Mouse (Mus musculus): Measurements from ENCODE around the gene Plagl2. TPM values are rescaled to one million over a fixed set of nuclear protein-coding genes. Genes with fewer than 3 reads are reported as not detected.

Gene Plagl2
- total RNA-seq, 2 experiments from 2014 or later = 4.6 to 5.4 TPM

DNA sequence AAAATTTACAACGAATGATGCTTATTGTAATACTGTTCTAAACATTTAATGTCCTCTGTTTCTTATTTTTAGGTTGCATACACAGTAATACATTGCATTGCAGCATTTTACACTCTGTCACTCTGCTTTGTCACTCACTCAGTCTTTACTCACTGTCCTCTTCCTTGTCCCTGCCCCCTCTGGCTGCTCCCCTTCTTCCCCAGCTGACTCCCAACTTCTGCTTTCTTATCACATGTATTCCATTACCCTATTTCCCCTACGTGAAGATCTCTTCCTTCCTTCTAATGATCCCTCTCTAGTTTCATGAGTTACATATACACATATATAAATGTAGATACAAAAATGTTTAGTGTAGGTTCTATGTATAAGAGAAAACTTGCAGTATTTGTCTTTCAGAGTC is 42.1 kb downstream of the Plagl2 start:
- DNase-seq (ENCODE audit: extremely low spot score in 1 of 2, low spot score in 1 of 2) = no peak

DNA sequence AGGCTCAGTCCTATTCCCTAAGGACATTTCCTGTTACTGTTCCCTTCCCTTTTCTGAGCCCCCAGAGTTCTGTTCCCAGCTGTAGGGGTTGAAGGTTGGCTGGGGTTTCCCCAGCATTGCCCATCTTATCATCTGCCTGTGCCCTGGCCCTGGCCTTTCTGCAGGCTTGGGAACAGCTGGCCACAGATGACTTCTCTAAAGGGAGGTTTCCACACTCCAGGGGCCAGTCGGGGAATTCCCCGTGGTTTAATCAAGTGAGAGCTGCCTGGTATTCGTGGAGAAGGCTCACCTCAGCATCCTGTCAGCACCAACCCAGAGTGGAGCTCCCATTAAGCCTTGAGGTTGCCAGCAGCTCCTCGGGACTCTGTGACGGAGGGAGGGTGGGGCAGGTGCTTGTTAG is 42.7 kb downstream of the Plagl2 start:
- DNase-seq (ENCODE audit: extremely low spot score in 1 of 2, low spot score in 1 of 2) = no peak

DNA sequence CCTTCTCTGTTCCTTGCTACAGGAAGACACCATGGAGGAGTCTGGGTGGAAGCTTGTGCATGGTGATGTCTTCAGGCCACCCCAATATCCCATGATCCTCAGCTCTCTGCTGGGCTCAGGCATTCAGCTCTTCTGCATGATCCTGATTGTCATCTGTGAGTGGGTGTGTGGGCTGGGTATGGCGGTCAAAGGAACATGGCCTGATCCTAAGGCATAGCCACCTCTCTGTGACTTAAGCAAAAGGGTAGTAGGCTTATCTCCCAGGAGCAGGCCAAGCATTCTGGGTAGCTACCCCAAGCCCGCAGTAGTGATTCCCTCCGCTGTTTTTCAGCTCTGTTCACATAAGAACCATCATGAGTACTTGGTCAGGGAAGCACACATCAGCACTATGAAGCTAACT is 47.0 kb downstream of the Plagl2 start:
- no peak for DNase-seq (ENCODE audit: extremely low spot score in 1 of 2, low spot score in 1 of 2)

DNA sequence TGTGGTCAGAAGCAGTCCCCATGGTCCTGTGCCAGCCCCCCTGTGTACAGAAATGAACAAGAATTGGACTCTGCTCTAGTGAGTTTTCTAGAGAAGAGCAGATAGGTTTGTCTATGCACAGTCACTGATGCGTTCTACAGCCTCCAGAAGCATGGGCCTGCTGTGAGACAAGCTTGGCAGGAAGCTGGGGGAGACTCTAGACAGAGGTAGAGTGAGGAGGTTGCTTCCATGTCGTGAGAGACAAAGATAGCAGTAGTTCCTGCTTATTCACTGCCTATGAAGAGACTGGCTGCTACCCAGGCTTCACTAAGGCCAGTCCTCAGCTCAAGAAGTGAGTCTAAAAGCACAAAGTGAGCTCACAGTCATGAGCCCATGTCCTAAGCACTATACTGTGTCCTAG is 50.0 kb downstream of the Plagl2 start:
- DNase-seq (ENCODE audit: extremely low spot score in 1 of 2, low spot score in 1 of 2) = no peak

DNA sequence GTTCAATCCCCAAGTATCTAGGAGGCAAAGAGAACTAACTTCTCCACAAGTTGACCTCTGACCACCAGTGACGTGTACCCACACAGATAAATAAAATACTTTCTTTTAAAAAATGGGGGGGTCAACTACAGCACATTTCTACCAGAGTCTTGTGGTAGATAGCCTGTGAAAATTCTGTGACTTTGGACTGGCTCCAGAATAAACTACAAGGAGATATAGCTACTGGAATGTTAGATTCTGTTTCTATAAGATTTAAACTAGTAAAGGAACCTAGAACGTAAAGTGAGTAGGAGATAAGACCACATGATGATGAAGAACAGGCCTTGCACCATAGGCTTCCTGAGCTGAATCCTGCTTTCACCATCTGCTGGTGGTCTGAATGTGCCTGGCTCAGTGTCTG is 53.4 kb downstream of the Plagl2 start:
- no peak for DNase-seq (ENCODE audit: extremely low spot score in 1 of 2, low spot score in 1 of 2)

DNA sequence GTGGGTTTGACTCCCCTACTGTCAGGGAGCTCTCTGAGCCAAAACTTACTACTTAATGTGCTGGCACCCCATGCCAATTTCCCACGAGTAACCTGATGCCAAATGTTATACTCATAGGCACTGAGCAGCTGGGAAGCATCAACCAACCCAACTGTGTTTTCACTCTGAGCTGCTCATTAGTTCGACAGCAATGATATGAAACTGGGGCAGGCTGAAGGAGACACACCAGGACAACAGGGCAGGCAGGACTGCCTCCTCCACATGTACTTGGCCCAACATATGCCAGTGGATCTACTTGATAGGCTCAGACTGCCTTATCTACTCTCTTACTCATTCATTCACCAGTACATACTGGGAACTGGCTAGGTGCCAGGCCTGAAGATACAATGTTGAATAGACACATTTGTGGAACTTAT is 55.0 kb downstream of the Plagl2 start:
- peak; percentile 40 to 65 for DNase-seq (ENCODE audit: extremely low spot score in 1 of 2, low spot score in 1 of 2)

DNA sequence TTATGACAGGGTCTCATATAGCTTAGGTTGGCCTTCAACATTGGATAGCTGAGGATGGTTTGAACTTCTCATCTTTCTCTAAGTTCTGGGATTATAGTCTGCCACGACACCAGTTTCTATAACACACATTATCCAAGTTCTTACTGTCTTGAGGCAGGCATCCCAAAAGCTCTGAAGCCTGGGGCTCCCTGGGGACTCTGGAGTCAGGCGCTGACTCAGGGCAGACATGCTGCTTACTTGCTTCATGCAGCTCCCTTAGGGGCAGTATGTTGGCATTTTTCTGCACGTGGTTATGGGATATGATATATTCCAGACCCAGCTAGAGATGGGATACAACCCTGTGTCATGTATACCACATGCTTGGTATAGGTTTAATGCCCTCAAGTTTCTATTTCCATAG is 61.3 kb downstream of the Plagl2 start:
- DNase-seq (ENCODE audit: extremely low spot score in 1 of 2, low spot score in 1 of 2) = no peak

DNA sequence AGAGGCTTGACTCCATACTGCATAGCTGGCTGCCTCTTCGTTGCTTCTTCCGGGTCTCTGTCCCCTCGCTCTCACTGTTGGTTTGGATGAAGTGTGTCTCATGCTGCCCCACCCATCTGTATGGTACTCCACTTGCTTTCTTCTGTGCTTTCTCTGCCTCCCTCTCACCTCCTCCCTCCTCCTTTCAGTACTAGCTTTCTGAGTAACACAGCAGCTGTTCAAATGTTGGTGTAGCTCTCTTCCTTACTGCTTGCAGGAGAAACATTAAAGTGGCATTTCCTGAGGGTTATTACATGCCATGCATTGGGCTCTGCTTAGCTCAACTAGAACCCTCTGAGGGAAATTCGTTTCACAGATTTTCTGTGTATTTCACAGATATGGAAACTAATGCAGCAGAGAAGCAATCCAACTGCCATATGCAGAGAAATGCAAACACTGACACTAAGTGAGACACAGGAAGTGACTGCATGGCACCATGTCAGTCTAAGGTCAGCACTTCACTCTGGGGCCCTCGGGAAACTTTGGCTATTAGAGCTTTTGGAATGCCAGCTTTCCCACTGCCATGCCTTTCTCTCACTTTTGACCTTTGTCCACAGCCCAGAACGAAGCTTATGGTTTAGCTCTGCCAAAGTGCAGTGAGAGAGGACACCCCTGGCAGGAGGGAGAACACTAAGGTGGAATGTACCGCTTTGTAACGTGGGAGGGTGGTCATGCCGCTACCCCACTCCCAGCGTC is 61.9 kb downstream of the Plagl2 start:
- no peak for DNase-seq (ENCODE audit: extremely low spot score in 1 of 2, low spot score in 1 of 2)

Other genes starting within 250 kb of the Plagl2 start
- gene Pdrg1, start 226.0 kb downstream of the Plagl2 start, total RNA-seq (2021) = 10 to 100 TPM; 41.2 to 43.8 TPM
- 1 to 10 TPM; 1.9 to 2.1 TPM for gene Xkr7, start 209.6 kb downstream of the Plagl2 start, total RNA-seq (2021)
- 1 to 10 TPM; 3.9 to 5.2 TPM for gene Ccm2l, start 175.5 kb downstream of the Plagl2 start, total RNA-seq (2021)
- 1 to 10 TPM; 1.6 to 1.8 TPM for gene Hck, start 133.0 kb downstream of the Plagl2 start, total RNA-seq (2021)
- 10 to 100 TPM; 88.6 to 97.6 TPM for gene Tm9sf4, start 80.1 kb downstream of the Plagl2 start, total RNA-seq (2021)
- gene Tspyl3, start 16.0 kb downstream of the Plagl2 start, total RNA-seq (2021) = 10 to 100 TPM; 22.0 to 26.2 TPM
- 10 to 100 TPM; 14.3 to 21.1 TPM for gene Pofut1, start 107 bp upstream of the Plagl2 start, total RNA-seq (2021)
- gene Kif3b, start 50.0 kb upstream of the Plagl2 start, total RNA-seq (2021) = 10 to 100 TPM; 55.1 to 56.1 TPM
- gene Asxl1, start 104.4 kb upstream of the Plagl2 start, total RNA-seq (2021) = 10 to 100 TPM; 31.6 to 34.0 TPM

All from layer of hippocampus, postnatal 25 days (tissue).